Mouse (Mus musculus) embryonic fibroblast, embryonic 13.5 days (primary cell): ENCODE data around the gene Antxr2.

ENCODE experiments used
- CTCF ChIP-seq: IDR thresholded peaks from 2 replicates; pipeline ENCODE4 v1.5.1; 2011; ENCODE audit warnings: mild to moderate bottlenecking, control low read depth, low read length, moderate library complexity, borderline replicate concordance; ENCODE audit not compliant: insufficient read depth
- POLR2A ChIP-seq: IDR thresholded peaks from 2 replicates; pipeline ENCODE4 v1.6.1; 2011; ENCODE audit warnings: low read depth, mild to moderate bottlenecking, control low read depth, low read length, moderate library complexity

- TF ChIP-seq CTCF (no peak), POLR2A (no peak)
Observed at GRCm38 (mm10) chr5:97913901-97914300, 116.9 kb downstream of the Antxr2 start.
